In the genomic region with DNA sequence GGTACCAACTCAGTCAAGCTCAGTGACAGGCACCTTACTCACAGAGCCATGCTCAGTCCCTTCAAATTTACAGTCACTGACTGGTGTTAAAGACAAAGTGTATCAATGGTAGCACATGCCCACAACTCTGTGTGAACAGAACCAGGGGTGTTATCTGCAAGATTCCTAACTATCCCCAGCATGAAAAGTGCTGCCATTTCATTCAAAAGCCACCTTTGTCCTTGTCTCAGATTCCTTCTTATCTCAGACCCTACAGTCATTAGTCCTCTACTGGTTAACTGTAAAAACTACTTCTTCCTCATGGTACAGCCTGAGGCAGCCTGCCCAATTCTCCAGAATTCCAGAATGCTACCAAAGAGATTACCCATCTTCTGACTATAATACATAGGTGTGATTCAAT, we compare ENCODE assay signal across 21 mouse cellular contexts.
"Had no signal": no experiment of that assay in that cellular context is flagged by ENCODE, and none has a peak within 500 bp of the region (broad histone marks: within the 10 kb centered on the region; RNA-seq: fewer than 3 reads in every experiment).

No protein-coding gene starts in this region.

- DNase-seq: forebrain, postnatal 0 days; gastrocnemius, postnatal 14 days; gastrocnemius, postnatal 36 days; heart, adult 2 months; heart, postnatal 14 days; heart, postnatal 36 days; kidney, adult 18-20 months; kidney, adult 8-10 months; kidney, postnatal 10 days; kidney, postnatal 25 days; kidney, postnatal 4 days had no signal

- H3K36me3 ChIP-seq: heart, embryonic 15.5 days had no signal

- H3K27me3 ChIP-seq: heart, embryonic 13.5 days; heart, embryonic 15.5 days; limb, embryonic 12.5 days; liver, embryonic 15.5 days had no signal

- H3K9ac ChIP-seq: forebrain, postnatal 0 days; heart, embryonic 13.5 days; heart, embryonic 15.5 days; hindbrain, embryonic 14.5 days; limb, embryonic 12.5 days; liver, embryonic 15.5 days had no signal

- H3K9me3 ChIP-seq: heart, embryonic 13.5 days; heart, embryonic 15.5 days; limb, embryonic 10.5 days; liver, embryonic 15.5 days had no signal

- H3K27ac ChIP-seq: heart, adult 2 months; heart, embryonic 13.5 days; heart, embryonic 15.5 days; hindbrain, embryonic 14.5 days; hindbrain, postnatal 0 days; layer of hippocampus, adult 2 months; left cerebral cortex, adult 2 months; limb, embryonic 10.5 days; limb, embryonic 12.5 days; liver, embryonic 15.5 days had no signal

- ATAC-seq: forebrain, postnatal 0 days; hindbrain, postnatal 0 days had no signal

- H3K4me3 ChIP-seq: heart, adult 2 months; heart, embryonic 13.5 days; heart, embryonic 15.5 days; layer of hippocampus, adult 2 months; left cerebral cortex, adult 2 months; limb, embryonic 10.5 days; limb, embryonic 12.5 days; liver, embryonic 15.5 days had no signal

- H3K4me2 ChIP-seq: heart, embryonic 11.5 days; heart, embryonic 13.5 days; heart, embryonic 15.5 days; hindbrain, embryonic 14.5 days; limb, embryonic 12.5 days; liver, embryonic 15.5 days had no signal
